Mouse (Mus musculus) kidney, embryonic 16.5 days (tissue): ENCODE measurements around the gene Arid4a. TPM values are rescaled to one million over a fixed set of nuclear protein-coding genes. Genes with fewer than 3 reads are reported as not detected.

ENCODE experiments used
- ATAC-seq: fragments of 200-750 bp; cut with Nextera tagmentation; 2 replicates; pipeline ENCODE4 v1.8.0; 2017; ENCODE audit warnings: moderate TSS enrichment; ENCODE audit not compliant: low FRiP score, low TSS enrichment
- H3K27ac ChIP-seq: fragments of 300-500 bp; sonication (generic); 2 replicates; pipeline ENCODE4 v1.5.1; 2014; ENCODE audit warnings: low read length
- H3K27me3 ChIP-seq: fragments of 300-500 bp; sonication (generic); 2 replicates; pipeline ENCODE4 v1.6.1; 2014; ENCODE audit warnings: low read length, control low read depth, mixed read lengths; ENCODE audit not compliant: insufficient read depth
- H3K36me3 ChIP-seq: fragments of 300-500 bp; sonication (generic); 2 replicates; pipeline ENCODE4 v1.6.1; 2014; ENCODE audit warnings: low read length, control low read depth, mixed read lengths; ENCODE audit not compliant: insufficient read depth
- H3K4me1 ChIP-seq: fragments of 300-500 bp; sonication (generic); 2 replicates; pipeline ENCODE4 v1.6.1; 2014; ENCODE audit warnings: low read length, control low read depth, mixed read lengths; ENCODE audit not compliant: insufficient read depth
- H3K4me2 ChIP-seq: fragments of 300-500 bp; sonication (generic); replicated peaks from 2 replicates; pipeline ENCODE4 v1.6.1; 2014; ENCODE audit warnings: low read depth, low read length
- H3K4me3 ChIP-seq: fragments of 300-500 bp; sonication (generic); 2 replicates; pipeline ENCODE4 v1.5.1; 2014; ENCODE audit warnings: mild to moderate bottlenecking, low read length
- H3K9ac ChIP-seq: fragments of 300-500 bp; sonication (generic); replicated peaks from 2 replicates; pipeline ENCODE4 v1.6.1; 2014; ENCODE audit warnings: low read length
- H3K9me3 ChIP-seq: fragments of 300-500 bp; sonication (generic); 2 replicates; pipeline ENCODE4 v1.6.1; 2016; ENCODE audit warnings: low read length, control low read depth
- WGBS: fragments of 180-500 bp; shearing (Covaris S2); extraction: QIAGEN DNeasy Blood & Tissue Kit; methylation state at CpG from one replicate; pipeline ENCODE4 v1.1.7; 2014; 5-methylcytosine and 5-hydroxymethylcytosine counted together
- polyA plus RNA-seq: library from polyadenylated mRNA; unstranded; fragments of >200 nt; fragmentation: Nextera tagmentation; extraction: Ambion mirVana; gene quantifications from 2 replicates; pipeline ENCODE4 v1.2.1, GENCODE M21; 2015

The Arid4a gene
- polyA plus RNA-seq, 1 experiment from 2014 or later, result 34.6 TPM

GRCm38 (mm10) chr12:71030722-71031121 is 14.9 kb downstream of the Arid4a start:
- no peak for ATAC-seq
- Histone ChIP-seq H3K27ac (no peak overlapping the region), H3K4me1 (no peaks in the 10 kb centered on the region), H3K9me3 (no peaks in the 10 kb centered on the region), H3K4me3 (no peak overlapping the region), H3K27me3 (no peaks in the 10 kb centered on the region), H3K36me3 (peaks cover 32% of the 10 kb centered on the region), H3K9ac (no peak overlapping the region), H3K4me2 (no peak overlapping the region)
- 92% methylated on average over 5 of the region's 5 CpGs for WGBS

- Histone ChIP-seq H3K4me3 (no peak overlapping the region), H3K27me3 (no peaks in the 10 kb centered on the region), H3K4me1 (no peaks in the 10 kb centered on the region), H3K9me3 (no peaks in the 10 kb centered on the region), H3K36me3 (peaks cover 37% of the 10 kb centered on the region), H3K4me2 (no peak overlapping the region), H3K27ac (no peak overlapping the region), H3K9ac (no peak overlapping the region)
- 95% methylated on average over 4 of the region's 4 CpGs for WGBS
- ATAC-seq, result no peak
Observed at GRCm38 (mm10) chr12:71035826-71036225, 20.0 kb downstream of the Arid4a start.

- Histone ChIP-seq H3K36me3 (peaks cover 40% of the 10 kb centered on the region), H3K4me3 (no peak overlapping the region), H3K4me1 (no peaks in the 10 kb centered on the region), H3K27ac (no peak overlapping the region), H3K9ac (no peak overlapping the region), H3K27me3 (no peaks in the 10 kb centered on the region), H3K4me2 (no peak overlapping the region), H3K9me3 (no peaks in the 10 kb centered on the region)
- 94% methylated on average over 12 of the region's 12 CpGs for WGBS
- no peak for ATAC-seq
Observed at GRCm38 (mm10) chr12:71036729-71037404, 21.1 kb downstream of the Arid4a start.

- Histone ChIP-seq H3K36me3 (peaks cover 51% of the 10 kb centered on the region), H3K27me3 (no peaks in the 10 kb centered on the region), H3K27ac (no peak overlapping the region), H3K4me2 (no peak overlapping the region), H3K9me3 (no peaks in the 10 kb centered on the region), H3K9ac (no peak overlapping the region), H3K4me1 (no peaks in the 10 kb centered on the region), H3K4me3 (no peak overlapping the region)
- WGBS, result 85% methylated on average over 7 of the region's 7 CpGs
- ATAC-seq, result no peak
Observed at GRCm38 (mm10) chr12:71040462-71040861, 24.7 kb downstream of the Arid4a start.

- peaks cover 55% of the 10 kb centered on the region for H3K36me3 ChIP-seq
- no peak overlapping the region for H3K4me2 ChIP-seq
- ATAC-seq, result no peak
- peaks cover 1% of the 10 kb centered on the region; the same call in 1 of the 2 replicates for H3K4me1 ChIP-seq
- no peak overlapping the region for H3K4me3 ChIP-seq
- no peaks in the 10 kb centered on the region for H3K27me3 ChIP-seq
- no peak overlapping the region for H3K9ac ChIP-seq
- no peak overlapping the region for H3K27ac ChIP-seq
- H3K9me3 ChIP-seq, result no peaks in the 10 kb centered on the region
- WGBS, result 100% methylated on average over 1 of the region's 1 CpGs
Observed at GRCm38 (mm10) chr12:71042451-71042850, 26.7 kb downstream of the Arid4a start.

GRCm38 (mm10) chr12:71043571-71043970 is 27.8 kb downstream of the Arid4a start:
- Histone ChIP-seq H3K4me1 (peaks cover 4% of the 10 kb centered on the region; the same call in 1 of the 2 replicates), H3K27ac (no peak overlapping the region), H3K9me3 (no peaks in the 10 kb centered on the region), H3K4me3 (no peak overlapping the region), H3K9ac (no peak overlapping the region), H3K36me3 (peaks cover 48% of the 10 kb centered on the region), H3K27me3 (no peaks in the 10 kb centered on the region), H3K4me2 (no peak overlapping the region)
- no peak for ATAC-seq
- 70% methylated on average over 3 of the region's 3 CpGs for WGBS

- ATAC-seq, result no peak
- Histone ChIP-seq H3K27ac (no peak overlapping the region), H3K4me3 (no peak overlapping the region), H3K4me1 (peaks cover 4% of the 10 kb centered on the region; the same call in 1 of the 2 replicates), H3K36me3 (peaks cover 44% of the 10 kb centered on the region), H3K27me3 (no peaks in the 10 kb centered on the region), H3K9ac (no peak overlapping the region), H3K9me3 (no peaks in the 10 kb centered on the region), H3K4me2 (no peak overlapping the region)
- WGBS, result 84% methylated on average over 2 of the region's 2 CpGs
Observed at GRCm38 (mm10) chr12:71044488-71044887, 28.7 kb downstream of the Arid4a start.

- Histone ChIP-seq H3K4me2 (no peak overlapping the region), H3K36me3 (peaks cover 30% of the 10 kb centered on the region), H3K9me3 (no peaks in the 10 kb centered on the region), H3K4me1 (peaks cover 4% of the 10 kb centered on the region; the same call in 1 of the 2 replicates), H3K27ac (no peak overlapping the region), H3K27me3 (no peaks in the 10 kb centered on the region), H3K4me3 (no peak overlapping the region), H3K9ac (no peak overlapping the region)
- ATAC-seq, result no peak
- WGBS, result over 99% methylated on average over 4 of the region's 4 CpGs
Observed at GRCm38 (mm10) chr12:71046501-71046900, 30.7 kb downstream of the Arid4a start.

GRCm38 (mm10) chr12:71047473-71048078 is 31.8 kb downstream of the Arid4a start:
- peak overlapping the region; percentile 68 for H3K27ac ChIP-seq
- H3K4me2 ChIP-seq, result peak overlapping the region; percentile 46
- peak overlapping the region; percentile 47 for H3K9ac ChIP-seq
- no peaks in the 10 kb centered on the region for H3K27me3 ChIP-seq
- peaks cover 7% of the 10 kb centered on the region for H3K4me1 ChIP-seq
- H3K36me3 ChIP-seq, result peaks cover 20% of the 10 kb centered on the region
- ATAC-seq, result no peak
- peak overlapping the region; percentile 33 for H3K4me3 ChIP-seq
- WGBS, result 55% methylated on average over 8 of the region's 8 CpGs
- H3K9me3 ChIP-seq, result no peaks in the 10 kb centered on the region

- Histone ChIP-seq H3K4me1 (peaks cover 12% of the 10 kb centered on the region), H3K27ac (peak overlapping the region; percentile 68), H3K9ac (peak overlapping the region; percentile 47), H3K9me3 (no peaks in the 10 kb centered on the region), H3K36me3 (peaks cover 20% of the 10 kb centered on the region), H3K27me3 (no peaks in the 10 kb centered on the region), H3K4me2 (peak overlapping the region; percentile 46), H3K4me3 (peak overlapping the region; percentile 33)
- WGBS, result 33% methylated on average over 7 of the region's 7 CpGs
- ATAC-seq, result peak; percentile 80; the same call in 1 of the 2 replicates
Observed at GRCm38 (mm10) chr12:71048117-71048516, 32.3 kb downstream of the Arid4a start.
